Mouse (Mus musculus) bone marrow, adult 2 months (tissue): ENCODE measurements around the gene Dok1. TPM values are rescaled to one million over a fixed set of nuclear protein-coding genes. Genes with fewer than 3 reads are reported as not detected.

Experiments used
- H3K27ac ChIP-seq: fragments of 200-500 bp; 2 replicates; pipeline ENCODE4 v1.5.1; 2012; ENCODE audit warnings: low read depth, mild to moderate bottlenecking, control low read depth, inconsistent platforms, low read length; ENCODE audit not compliant: control insufficient read depth, poor library complexity, insufficient read depth
- H3K4me1 ChIP-seq: fragments of 200-500 bp; 2 replicates; pipeline ENCODE4 v1.6.1; 2011; ENCODE audit warnings: low read length; ENCODE audit not compliant: control insufficient read depth, insufficient read depth
- H3K4me3 ChIP-seq: fragments of 200-500 bp; replicated peaks from 2 replicates; pipeline ENCODE3; 2011; ENCODE audit warnings: mild to moderate bottlenecking, low read depth, low read length, control low read depth; ENCODE audit not compliant: control insufficient read depth
- CTCF ChIP-seq: fragments of 200-500 bp; IDR thresholded peaks from 2 replicates; pipeline ENCODE4 v1.5.1; 2011; ENCODE audit warnings: low read length, control low read depth; ENCODE audit not compliant: control insufficient read depth, insufficient read depth
- POLR2A ChIP-seq: fragments of 200-500 bp; IDR thresholded peaks from 2 replicates; pipeline ENCODE4 v1.6.1; 2011; ENCODE audit warnings: low read depth, mild to moderate bottlenecking, control low read depth, low read length, borderline replicate concordance; ENCODE audit not compliant: control insufficient read depth
- WGBS: fragments of 180-500 bp; shearing (Covaris S2); methylation state at CpG from one replicate; pipeline ENCODE4 v1.1.7; 2018; 5-methylcytosine and 5-hydroxymethylcytosine counted together
- polyA plus RNA-seq: library from polyadenylated mRNA; stranded (reverse); fragments of >200 nt; gene quantifications from 2 replicates; pipeline ENCODE4 v1.2.4, GENCODE M21; 2011; ENCODE audit warnings: low replicate concordance; ENCODE audit not compliant: missing spikeins, insufficient read depth, insufficient read length

Gene Dok1
- polyA plus RNA-seq, 1 experiment = 39.6 TPM

DNA sequence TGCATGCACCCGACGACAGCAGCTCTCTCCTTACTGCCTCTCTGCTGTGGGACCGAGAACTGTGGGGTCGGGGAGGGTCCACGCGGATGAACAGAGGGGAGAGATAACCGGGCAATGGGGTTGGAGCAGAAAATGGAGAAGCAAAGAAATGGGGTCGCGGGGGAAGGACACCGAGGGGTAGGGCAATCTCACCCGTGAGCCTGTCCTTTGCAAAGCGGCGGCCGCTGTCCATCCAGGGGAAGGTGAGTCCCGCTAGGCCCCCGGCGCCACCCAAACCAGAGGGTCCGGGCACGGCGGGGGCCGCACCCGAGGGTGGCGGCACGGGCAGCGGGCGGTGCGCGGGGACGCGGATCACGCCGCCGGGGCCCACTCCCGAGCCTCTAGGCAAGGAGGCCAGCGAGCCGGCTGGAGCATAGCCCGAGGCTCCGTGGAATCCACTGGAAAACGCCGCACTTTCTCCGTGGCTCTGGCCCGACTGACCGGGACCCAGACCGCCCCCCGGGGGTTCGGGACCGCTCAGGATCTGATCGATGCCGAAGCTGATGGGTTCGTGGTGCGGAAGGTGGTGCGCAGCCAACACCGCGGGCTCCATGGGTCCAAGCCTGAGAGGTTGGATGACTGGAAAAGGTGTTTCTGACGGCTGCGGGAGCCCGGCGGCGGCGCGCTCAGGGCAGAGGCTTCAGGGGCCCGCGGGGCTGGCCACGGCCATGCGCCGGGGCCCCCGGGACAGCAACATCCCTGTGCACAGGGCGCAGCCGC lies 36.4 kb upstream of the Dok1 start:
- Histone ChIP-seq H3K4me3 (no peak overlapping the region), H3K27ac (no peak overlapping the region), H3K4me1 (no peaks in the 10 kb centered on the region)
- TF ChIP-seq POLR2A = no peak
- no peak for TF ChIP-seq CTCF
- 4% methylated on average over 69 of the region's 69 CpGs for WGBS

DNA sequence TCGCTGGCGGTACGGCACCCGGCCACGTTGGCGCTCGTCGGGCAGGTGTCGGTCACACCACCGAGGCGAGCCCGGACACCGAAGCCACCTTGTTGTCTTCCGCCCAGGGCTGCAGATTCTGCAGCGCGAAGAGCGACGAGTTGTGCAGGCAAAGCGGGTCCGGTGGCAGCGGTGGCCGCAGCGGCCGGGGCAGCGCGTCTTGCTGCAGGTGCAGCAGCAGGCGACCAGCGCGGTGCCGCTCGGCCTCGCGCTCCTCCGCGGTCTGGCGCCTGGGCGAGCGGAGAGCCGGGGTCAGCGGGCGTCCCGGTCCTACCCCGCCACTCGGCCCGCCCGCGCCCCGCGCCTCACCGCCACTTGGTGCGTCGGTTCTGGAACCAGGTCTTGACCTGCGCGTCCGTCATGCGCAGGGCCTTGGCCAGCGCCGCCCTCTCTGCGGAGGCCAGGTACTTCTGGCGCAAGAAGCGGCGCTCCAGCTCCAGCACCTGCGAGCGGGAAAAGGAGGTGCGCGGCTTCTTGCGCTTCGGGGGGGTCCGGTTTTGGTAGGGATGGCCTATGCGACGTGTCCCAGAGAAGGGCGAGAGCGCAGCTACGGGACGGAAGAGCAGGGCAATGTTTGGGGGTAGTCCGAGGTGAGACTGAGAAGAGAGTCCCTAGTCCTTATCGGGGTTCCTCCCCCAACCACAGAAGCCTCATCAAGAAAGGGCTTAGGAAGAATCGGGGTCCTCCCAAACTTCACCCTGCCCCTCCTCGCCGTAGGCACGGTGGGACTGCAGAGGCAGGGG lies 35.6 kb upstream of the Dok1 start:
- TF ChIP-seq CTCF (no peak), POLR2A (no peak)
- H3K4me3 ChIP-seq = no peak overlapping the region
- H3K27ac ChIP-seq = no peak overlapping the region; the same call in 1 of the 2 replicates
- WGBS = 2% methylated on average over 81 of the region's 81 CpGs
- no peaks in the 10 kb centered on the region for H3K4me1 ChIP-seq

DNA sequence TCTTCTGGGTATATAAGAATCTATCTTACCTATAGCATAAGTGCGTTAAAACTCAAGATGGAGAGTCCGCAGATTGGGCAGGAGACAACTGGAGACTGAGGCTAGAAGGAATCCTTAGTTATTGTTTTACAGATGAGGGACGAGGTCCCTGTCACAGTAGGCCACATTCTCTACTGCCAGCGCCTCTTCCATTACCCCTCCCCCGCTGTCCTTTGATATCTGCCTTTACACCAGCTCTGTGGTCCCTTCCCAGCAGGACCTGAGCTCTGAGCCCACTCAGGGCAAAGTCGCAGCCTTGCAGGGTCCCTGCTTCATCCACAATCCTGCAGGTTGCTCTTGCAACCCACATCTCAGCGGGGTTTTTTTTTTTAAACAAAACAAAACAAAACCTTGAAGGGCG lies 35.0 kb upstream of the Dok1 start:
- Histone ChIP-seq H3K4me1 (no peaks in the 10 kb centered on the region), H3K4me3 (no peak overlapping the region), H3K27ac (no peak overlapping the region)
- TF ChIP-seq CTCF (no peak), POLR2A (no peak)
- 50% methylated on average over 8 of the region's 8 CpGs for WGBS

DNA sequence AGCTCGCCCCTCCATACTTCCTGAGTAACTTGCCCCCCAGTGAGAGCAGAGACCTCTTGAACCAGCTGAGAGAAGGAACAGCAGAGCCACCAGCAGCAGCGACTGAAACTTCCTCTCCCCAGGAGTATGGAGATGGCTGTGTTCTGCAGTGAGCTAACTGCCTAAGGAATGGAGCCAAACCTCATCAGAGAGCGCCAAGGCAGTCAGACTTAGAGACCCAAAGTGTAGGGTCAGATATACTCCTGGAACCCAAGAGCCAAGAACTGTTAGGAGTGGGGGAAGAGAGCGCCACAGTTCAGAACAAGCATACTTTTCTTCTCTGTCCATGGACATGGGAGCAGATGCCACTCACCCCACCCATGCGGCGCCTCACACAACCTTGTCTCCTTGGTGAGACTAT lies 33.2 kb upstream of the Dok1 start:
- no peak overlapping the region for H3K27ac ChIP-seq
- WGBS = 32% methylated on average over 6 of the region's 6 CpGs
- no peak overlapping the region for H3K4me3 ChIP-seq
- H3K4me1 ChIP-seq = no peaks in the 10 kb centered on the region
- TF ChIP-seq CTCF = no peak
- no peak for TF ChIP-seq POLR2A

DNA sequence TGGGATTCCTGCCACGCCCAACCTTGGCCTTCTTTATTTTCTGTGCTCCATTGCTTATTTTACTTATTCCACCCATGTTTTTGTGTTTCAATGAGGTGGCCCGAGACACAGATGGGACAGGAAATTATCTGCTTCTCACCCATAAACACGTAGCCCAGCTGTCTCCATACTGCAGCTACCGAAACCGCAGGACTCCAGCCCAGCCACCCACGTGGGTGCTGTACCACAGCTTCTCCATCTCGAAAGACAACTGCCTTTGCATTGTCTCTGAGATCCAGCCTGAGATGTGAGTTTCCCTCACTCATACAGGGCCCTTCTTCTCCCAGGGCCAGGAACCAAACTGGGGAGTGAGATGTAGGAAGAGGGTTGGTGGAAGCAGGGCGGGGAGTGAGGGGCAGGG lies 32.7 kb upstream of the Dok1 start:
- H3K4me3 ChIP-seq = no peak overlapping the region
- no peaks in the 10 kb centered on the region for H3K4me1 ChIP-seq
- no peak for TF ChIP-seq POLR2A
- no peak for TF ChIP-seq CTCF
- H3K27ac ChIP-seq = no peak overlapping the region
- WGBS = 43% methylated on average over 8 of the region's 8 CpGs

DNA sequence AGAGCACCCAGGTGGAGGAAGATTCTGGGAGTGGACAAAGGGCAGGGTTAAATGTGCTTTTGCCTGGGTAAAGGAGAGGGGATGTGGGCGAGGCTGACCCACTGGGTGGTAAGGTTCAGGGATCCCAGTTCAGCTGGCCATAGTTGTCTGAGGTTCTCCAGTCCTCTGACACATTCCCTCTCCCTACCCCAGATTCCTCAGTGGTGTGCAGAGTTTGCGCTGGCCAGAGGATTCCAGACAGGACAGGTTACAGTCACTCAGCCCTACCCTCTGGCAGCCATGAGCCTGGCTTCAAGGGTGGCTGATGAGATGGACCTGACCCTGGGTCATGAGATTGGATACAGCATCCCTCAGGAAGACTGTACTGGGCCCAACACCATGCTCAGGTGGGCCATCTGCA lies 25.5 kb upstream of the Dok1 start:
- Histone ChIP-seq H3K4me3 (no peak overlapping the region), H3K27ac (no peak overlapping the region), H3K4me1 (no peaks in the 10 kb centered on the region)
- TF ChIP-seq POLR2A (no peak), CTCF (no peak)
- 84% methylated on average over 2 of the region's 2 CpGs for WGBS

DNA sequence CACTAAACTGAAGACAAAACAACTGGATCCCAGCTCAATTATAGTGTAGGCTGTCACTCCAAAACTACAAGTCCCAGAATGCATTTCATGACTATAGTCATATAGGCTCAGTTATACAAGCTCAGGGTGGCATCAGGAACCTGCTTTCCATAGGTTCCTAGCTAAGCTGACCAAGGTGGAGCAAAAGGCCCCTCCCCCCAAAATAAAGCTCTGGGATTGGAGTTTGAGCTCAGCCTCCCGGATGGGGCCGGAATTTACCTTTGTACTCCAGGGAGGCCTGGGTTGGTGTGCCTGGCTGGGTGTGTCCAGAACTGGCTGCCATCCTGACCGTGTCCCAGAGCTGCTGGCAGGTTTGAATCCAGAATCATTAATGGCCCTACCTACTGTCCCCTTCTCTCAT lies 24.5 kb upstream of the Dok1 start, which contains the start of gene Dqx1:
Gene Dqx1 (plus strand): TSS at position 55 of the 400 bp plus-strand sequence.
- Histone ChIP-seq H3K27ac (no peak within 1 kb of the TSS), H3K4me3 (no peak within 1 kb of the TSS), H3K4me1 (peaks cover 3% of the 10 kb centered on the region; the same call in 1 of the 2 replicates)
- TF ChIP-seq POLR2A = no peak
- TF ChIP-seq CTCF = no peak
- WGBS = 90% methylated on average over 3 of the region's 3 CpGs

DNA sequence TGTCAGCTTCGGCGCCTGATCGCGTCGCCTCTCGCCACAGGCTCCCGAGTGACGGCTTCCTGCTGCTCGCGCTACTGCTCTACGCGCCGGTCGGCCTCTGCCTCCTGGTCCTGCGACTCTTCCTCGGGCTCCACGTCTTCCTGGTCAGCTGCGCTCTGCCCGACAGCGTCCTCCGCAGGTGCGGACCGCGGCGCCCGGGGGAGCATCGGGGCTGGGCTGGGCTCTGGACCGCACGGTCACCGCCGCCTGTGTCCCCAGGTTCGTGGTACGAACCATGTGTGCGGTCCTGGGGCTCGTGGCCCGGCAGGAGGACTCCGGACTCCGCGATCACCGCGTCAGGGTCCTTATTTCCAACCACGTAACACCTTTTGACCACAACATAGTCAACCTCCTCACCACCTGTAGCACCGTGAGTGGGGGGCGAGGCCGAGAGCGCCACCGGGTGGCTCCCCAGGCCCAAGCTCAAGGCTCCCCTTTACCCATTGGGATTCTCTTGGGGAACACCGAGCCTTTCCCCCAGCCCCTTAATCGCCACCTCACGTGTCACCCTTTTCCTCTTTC lies 21.7 kb upstream of the Dok1 start, which contains the start of gene Htra2:
Gene Htra2 (minus strand): TSS at position 403 of the 561 bp plus-strand sequence.
- Histone ChIP-seq H3K27ac (peak within 1 kb of the TSS; percentile 94), H3K4me3 (peak within 1 kb of the TSS; percentile 74), H3K4me1 (peaks cover 3% of the 10 kb centered on the region; the same call in 1 of the 2 replicates)
- under 1% methylated on average over 50 of the region's 50 CpGs for WGBS
- TF ChIP-seq POLR2A (no peak; the same call in 1 of the 2 replicates), CTCF (peak; percentile 41; the same call in 1 of the 2 replicates)
